11 mouse cellular contexts compared by ENCODE assay signal in the genomic region with DNA sequence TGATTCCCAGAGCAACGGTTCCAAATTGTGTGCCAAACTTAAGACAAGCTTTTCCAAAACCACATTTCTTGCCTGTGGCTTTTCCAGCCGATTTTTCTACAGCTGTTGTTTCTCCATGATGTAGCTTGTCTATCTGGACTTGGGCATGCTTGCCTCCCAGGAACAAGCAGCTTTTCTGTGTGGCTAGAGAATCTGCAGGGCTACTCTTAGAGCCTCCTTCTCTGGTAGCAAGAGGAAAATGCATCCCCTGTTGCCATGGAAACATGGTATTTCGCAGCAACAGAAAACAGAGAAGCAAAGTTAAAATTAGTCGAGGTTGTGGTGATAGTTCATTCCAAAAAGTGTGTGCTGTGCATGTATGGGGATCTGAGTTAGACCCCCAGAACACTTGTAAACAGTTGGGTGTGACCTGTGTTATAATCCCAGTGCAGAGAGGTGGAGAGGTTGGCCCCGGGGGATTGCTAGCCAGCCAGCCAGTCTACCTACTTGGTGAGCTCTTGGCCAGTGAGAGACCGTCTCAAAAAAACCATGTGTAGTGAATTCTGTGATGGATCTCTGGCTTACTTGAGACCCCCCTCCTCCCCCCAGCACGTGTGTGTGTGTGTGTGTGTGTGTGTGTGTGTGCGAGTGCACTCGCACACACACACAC. TPM values are rescaled to one million over a fixed set of nuclear protein-coding genes. Genes with fewer than 3 reads are reported as not detected.
A peak's percentile ranks its signal among the peaks of the same experiment; 100 is the strongest.
DNase-seq lines count a peak whose midpoint lies in the region; ATAC-seq and TF ChIP-seq lines count a peak whose summit lies in the region.
"Had no signal": no experiment of that assay in that cellular context is flagged by ENCODE, and none has a peak within 500 bp of the region (broad histone marks: within the 10 kb centered on the region; RNA-seq: fewer than 3 reads in every experiment).

No protein-coding gene starts in this region.

- no peaks in the 10 kb centered on the region for H3K9me3 ChIP-seq in hindbrain, embryonic 11.5 days (ENCODE audit: control insufficient read depth, low read length)
- H3K9me3 ChIP-seq in hindbrain, embryonic 12.5 days (replicated peaks) = no peaks in the 10 kb centered on the region
- H3K9me3 ChIP-seq in CH12.LX (replicated peaks; ENCODE audit: low read length) = no peaks in the 10 kb centered on the region
- H3K9me3 ChIP-seq: forebrain, embryonic 13.5 days had no signal

- no peak for ATAC-seq in hindbrain, embryonic 11.5 days (ENCODE audit: low FRiP score)
- no peak for ATAC-seq in hindbrain, embryonic 12.5 days (ENCODE audit: low FRiP score)
- ATAC-seq in cerebellum, adult (ENCODE audit: insufficient number of reproducible peaks, low FRiP score, low TSS enrichment) = no peak
- ATAC-seq: forebrain, embryonic 13.5 days; inflammation-experienced regulatory T-cells, adult 6 months; liver, postnatal 0 days had no signal

- H3K4me3 ChIP-seq in hindbrain, embryonic 11.5 days (ENCODE audit: low read depth, low read length) = no peak overlapping the region
- no peak overlapping the region for H3K4me3 ChIP-seq in hindbrain, embryonic 12.5 days
- no peak overlapping the region for H3K4me3 ChIP-seq in CH12.LX (replicated peaks in 1 of 3; ENCODE audit: low read depth in 2 of 3, low read length in 2 of 3, poor library complexity in 1 of 3)
- H3K4me3 ChIP-seq: forebrain, embryonic 13.5 days had no signal

- no peak for TF ChIP-seq EP300 in CH12.LX (IDR thresholded peaks at IDR 0.05; ENCODE audit: low read length)

- dilution Hi-C loops in CH12.LX (cut with MboI; ENCODE audit: extremely low pct_ligation_motif_present, extremely low pct_unique_long_range_greater_than_20kb, low sequenced_read_pairs) = no loop called here

- TF ChIP-seq CTCF in CH12.LX (conservative IDR thresholded peaks at IDR 0.05 in 1 of 2, IDR thresholded peaks at IDR 0.05 in 1 of 2; ENCODE audit: low read depth in 2 of 2, low read length in 2 of 2) = no peak

- no peak overlapping the region for H3K9ac ChIP-seq in hindbrain, embryonic 11.5 days (ENCODE audit: low read depth, low read length)
- no peak overlapping the region for H3K9ac ChIP-seq in hindbrain, embryonic 12.5 days
- H3K9ac ChIP-seq in CH12.LX (ENCODE audit: insufficient read depth, low read depth) = no peak overlapping the region
- H3K9ac ChIP-seq: forebrain, embryonic 13.5 days; liver, postnatal 0 days had no signal

- no peaks in the 10 kb centered on the region for H3K27me3 ChIP-seq in hindbrain, embryonic 11.5 days (ENCODE audit: control insufficient read depth, insufficient read depth, low read length)
- no peaks in the 10 kb centered on the region for H3K27me3 ChIP-seq in hindbrain, embryonic 12.5 days
- H3K27me3 ChIP-seq in CH12.LX (replicated peaks) = no peaks in the 10 kb centered on the region
- H3K27me3 ChIP-seq: forebrain, embryonic 13.5 days had no signal

- H3K79me2 ChIP-seq in CH12.LX (replicated peaks; ENCODE audit: control insufficient read depth, extremely low read depth, insufficient read depth, poor library complexity, severe bottlenecking) = no peaks in the 10 kb centered on the region

- H3K4me2 ChIP-seq in hindbrain, embryonic 11.5 days (replicated peaks; ENCODE audit: low read depth, low read length) = no peak overlapping the region
- H3K4me2 ChIP-seq in hindbrain, embryonic 12.5 days (replicated peaks) = no peak overlapping the region
- no peak overlapping the region for H3K4me2 ChIP-seq in CH12.LX (ENCODE audit: insufficient read depth, low read depth, poor library complexity, severe bottlenecking)
- H3K4me2 ChIP-seq: forebrain, embryonic 13.5 days had no signal

- no peak overlapping the region for H3K27ac ChIP-seq in hindbrain, embryonic 11.5 days (ENCODE audit: low read depth, low read length)
- H3K27ac ChIP-seq in hindbrain, embryonic 12.5 days = no peak overlapping the region
- no peak overlapping the region for H3K27ac ChIP-seq in CH12.LX (ENCODE audit: insufficient read depth, low read depth)
- H3K27ac ChIP-seq: forebrain, embryonic 13.5 days had no signal

- DNase-seq in hindbrain, embryonic 11.5 days (ENCODE audit: low spot score) = peak; percentile 22
- peak; percentile 6 for DNase-seq in CH12.LX (ENCODE audit: extremely low read depth)
- DNase-seq in embryo, embryonic 9.5 days (ENCODE audit: extremely low spot score) = peak; percentile 10
- DNase-seq in mesoderm, embryonic 11.5 days (ENCODE audit: low read depth, low spot score) = peak; percentile 46
- DNase-seq in cerebellum, adult 9-10 months = no peak
- no peak for DNase-seq in adrenal gland, postnatal 25 days
- DNase-seq: liver, postnatal 0 days had no signal

- in situ Hi-C loops in CH12.LX (cut with MboI; ENCODE audit: low pct_ligation_motif_present, low pct_unique_long_range_greater_than_20kb, low sequenced_read_pairs) = no loop called here

- H3K36me3 ChIP-seq in hindbrain, embryonic 11.5 days (ENCODE audit: control insufficient read depth, insufficient read depth, low read length) = no peaks in the 10 kb centered on the region
- no peaks in the 10 kb centered on the region for H3K36me3 ChIP-seq in hindbrain, embryonic 12.5 days
- H3K36me3 ChIP-seq in CH12.LX (replicated peaks in 1 of 2; ENCODE audit: control insufficient read depth in 1 of 2, insufficient read depth in 1 of 2, low read length in 1 of 2) = no peaks in the 10 kb centered on the region

- no peaks in the 10 kb centered on the region for H3K4me1 ChIP-seq in hindbrain, embryonic 11.5 days (replicated peaks; ENCODE audit: control insufficient read depth, insufficient read depth, low read length)
- peaks cover 13% of the 10 kb centered on the region; the same call in 1 of the 2 replicates for H3K4me1 ChIP-seq in hindbrain, embryonic 12.5 days
- peaks cover 0 to 8% of the 10 kb centered on the region in 2 experiments; a peak in 2 of 4 replicates for H3K4me1 ChIP-seq in CH12.LX (ENCODE audit: control insufficient read depth in 1 of 2, insufficient read depth in 2 of 2)

- TF ChIP-seq RAD21 in CH12.LX (IDR thresholded peaks at IDR 0.05; ENCODE audit: low read depth, low read length) = no peak

- TF ChIP-seq POLR2A in CH12.LX (IDR thresholded peaks at IDR 0.05; ENCODE audit: low read depth, low read length) = no peak

- 72% methylated on average over 9 of the region's 9 CpGs for WGBS in hindbrain, embryonic 11.5 days
- WGBS in hindbrain, embryonic 12.5 days = 69% methylated on average over 8 of the region's 9 CpGs

TF ChIP-seq in CH12.LX, 34 proteins besides CTCF, POLR2A, EP300 and RAD21:
- TF ChIP-seq RCOR1 (conservative IDR thresholded peaks at IDR 0.05; ENCODE audit: low read depth, low read length) = no peak

RNA-seq across cellular contexts. Expression of gene Thsd4, which starts 39.9 kb away (rescaled TPM):
- polyA plus RNA-seq in hindbrain, embryonic 11.5 days (2014; fragmentation: Nextera tagmentation; extraction: Ambion mirVana) = 3.0 and 5.1 TPM in 2 replicates
- polyA plus RNA-seq in hindbrain, embryonic 12.5 days (2016; fragmentation: Nextera tagmentation; extraction: Ambion mirVana) = 9.3 and 11.6 TPM in 2 replicates
- 0.13 TPM in 1 of 2 replicates, not detected in the other for total RNA-seq in CH12.LX (2012; rRNA removed)
- not detected in 2 replicates for total RNA-seq in CH12.LX (2014; rRNA removed)
- polyA plus RNA-seq in CH12.LX (2012; ENCODE audit: insufficient read length, low read depth) = not detected in 2 replicates
- total RNA-seq in adrenal gland, postnatal 25 days (2021) = 5.8 and 7.2 TPM in 2 replicates
- polyA plus RNA-seq: inflammation-experienced regulatory T-cells, adult 6 months had no signal

Comparison
In these comparisons a context has a peak if more than half of its experiments do, and no peak if none do; other contexts are left out.
1. DNase-seq: peak in hindbrain, embryonic 11.5 days (single experiment), CH12.LX (single experiment), embryo, embryonic 9.5 days (single experiment) and mesoderm, embryonic 11.5 days (single experiment); none in cerebellum, adult 9-10 months (single experiment) and adrenal gland, postnatal 25 days (single experiment).